Mouse (Mus musculus): ENCODE measurements around the gene Armc2.

Armc2 gene

GRCm38 (mm10) chr10:42014086-42014485 is 4.2 kb downstream of the Armc2 start:
- DNase-seq (ENCODE audit: low spot score), result no peak

DNA sequence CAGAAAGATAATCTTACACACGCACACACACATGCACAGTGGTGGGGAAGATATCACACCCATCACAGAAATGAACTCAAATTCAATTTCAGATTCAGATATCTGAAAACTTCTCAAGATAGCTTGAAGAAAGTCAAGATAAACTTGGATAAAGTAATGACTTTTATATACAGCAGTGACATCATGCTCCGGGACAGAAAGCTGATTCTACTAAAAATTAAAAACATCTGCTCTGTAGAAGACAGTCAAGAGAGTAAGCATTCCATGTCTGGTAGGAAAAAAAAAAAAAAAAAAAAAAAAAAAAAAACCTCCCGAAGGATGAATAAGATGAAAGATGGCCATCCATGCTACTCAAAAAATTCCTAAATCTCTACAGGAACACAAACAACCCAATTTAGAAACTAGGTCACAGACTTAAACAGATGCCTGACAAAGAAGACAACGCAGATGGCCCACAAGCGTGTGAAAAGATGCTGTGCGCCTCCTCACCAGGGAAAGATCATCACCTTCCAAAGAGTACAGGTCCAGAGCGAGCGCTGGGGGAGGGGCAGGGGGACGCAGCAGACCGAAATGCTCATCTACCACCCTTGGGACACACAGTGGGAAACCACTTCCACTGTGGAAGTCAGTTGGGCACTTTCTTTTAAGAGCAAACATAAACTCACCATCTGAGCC is 7.3 kb downstream of the Armc2 start:
- DNase-seq (ENCODE audit: low spot score), result no peak

DNA sequence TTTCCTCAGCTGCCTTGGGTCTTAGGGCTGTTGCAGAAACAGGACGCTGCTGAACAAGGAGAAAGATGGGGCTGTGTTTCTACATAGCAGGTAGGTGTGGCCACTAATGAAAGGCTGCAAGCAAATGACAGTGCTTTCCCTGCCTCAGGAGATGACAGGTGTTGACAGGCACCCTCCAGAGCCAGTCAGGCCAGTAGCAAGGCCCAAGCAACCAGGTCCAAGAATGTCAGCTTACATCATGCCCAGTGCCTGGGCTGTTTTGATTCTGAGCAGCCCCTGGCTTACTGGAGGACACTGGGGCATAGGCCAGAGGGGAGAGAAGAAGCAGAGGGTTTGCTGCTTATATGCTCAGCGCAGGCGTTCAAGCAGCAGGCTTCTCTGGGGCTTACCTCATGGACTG is 13.0 kb downstream of the Armc2 start:
- no peak for DNase-seq (ENCODE audit: low spot score)

DNA sequence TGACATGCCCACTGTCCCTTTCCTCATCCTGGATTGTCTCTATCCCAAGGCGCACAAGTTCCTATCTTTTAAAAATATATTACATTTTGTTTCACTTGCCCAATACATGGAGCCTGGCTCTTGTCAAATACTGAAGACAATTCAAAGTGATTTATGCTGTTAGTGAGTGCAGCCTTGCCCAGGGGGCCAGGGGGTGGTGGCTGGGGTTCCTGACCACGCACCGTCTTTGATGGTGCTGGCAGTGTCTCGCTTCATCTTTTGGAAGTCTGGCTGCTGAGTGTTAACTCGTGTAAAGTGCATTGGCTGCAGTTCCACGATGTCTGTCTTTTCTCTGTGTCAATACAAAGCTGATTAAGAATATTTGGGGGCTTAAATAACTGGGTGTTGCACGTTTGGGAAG is 13.6 kb downstream of the Armc2 start:
- DNase-seq (ENCODE audit: low spot score), result no peak

- DNase-seq (ENCODE audit: low spot score), result no peak
Measured at GRCm38 (mm10) chr10:42004056-42004455, 14.2 kb downstream of the Armc2 start.

GRCm38 (mm10) chr10:42003576-42003975 is 14.7 kb downstream of the Armc2 start:
- DNase-seq (ENCODE audit: low spot score), result no peak

- no peak for DNase-seq (ENCODE audit: low spot score)
Measured at GRCm38 (mm10) chr10:42002436-42002835, 15.8 kb downstream of the Armc2 start.

DNA sequence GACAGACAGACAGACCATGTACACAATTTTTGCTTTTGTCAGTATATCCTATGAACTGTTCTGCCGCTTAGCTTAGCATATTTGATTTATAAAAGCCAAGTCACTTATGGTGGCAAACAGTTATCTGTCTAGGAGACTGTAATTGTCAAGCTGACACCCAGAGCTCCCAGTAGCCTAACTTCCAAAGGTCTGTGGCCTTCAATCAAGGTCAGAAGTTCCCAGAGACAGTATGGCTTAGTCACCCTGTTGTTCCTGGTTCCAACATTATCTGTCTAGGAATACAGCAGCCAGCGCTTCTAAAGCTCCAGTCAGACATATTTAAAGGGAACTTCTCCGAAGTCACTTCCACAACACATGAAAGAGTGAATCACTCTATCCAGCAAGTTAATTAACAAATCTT is 17.0 kb downstream of the Armc2 start:
- no peak for DNase-seq (ENCODE audit: low spot score)

GRCm38 (mm10) chr10:41997691-41998178 is 20.5 kb downstream of the Armc2 start:
- DNase-seq (ENCODE audit: low spot score), result no peak

- no peak for DNase-seq (ENCODE audit: low spot score)
Measured at GRCm38 (mm10) chr10:41996157-41996556, 22.1 kb downstream of the Armc2 start.

DNA sequence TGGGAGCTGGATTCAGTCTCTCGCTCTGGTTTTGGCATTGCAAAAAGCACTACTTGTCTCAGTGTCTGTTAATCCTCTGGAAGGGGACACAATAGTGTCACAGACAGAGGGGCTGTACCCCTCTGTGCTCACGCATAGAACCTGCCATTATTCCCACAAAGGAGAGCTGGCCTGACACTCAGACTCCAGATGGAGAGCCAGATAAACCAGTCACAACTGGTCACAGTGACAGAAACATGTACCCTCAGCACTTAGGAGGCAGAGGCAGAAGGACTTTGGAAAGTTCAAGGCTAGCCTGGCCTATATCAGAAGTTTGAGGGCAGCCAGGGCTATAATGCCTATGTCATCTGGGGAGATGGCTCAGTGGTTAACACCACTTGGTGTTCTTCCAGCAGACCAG is 23.2 kb downstream of the Armc2 start:
- no peak for DNase-seq (ENCODE audit: low spot score)

GRCm38 (mm10) chr10:41994578-41994977 is 23.7 kb downstream of the Armc2 start:
- DNase-seq (ENCODE audit: low spot score), result no peak

GRCm38 (mm10) chr10:41992059-41992440 is 26.2 kb downstream of the Armc2 start:
- DNase-seq (ENCODE audit: low spot score), result no peak

GRCm38 (mm10) chr10:41991364-41992058 is 26.7 kb downstream of the Armc2 start:
- DNase-seq (ENCODE audit: low spot score), result no peak

GRCm38 (mm10) chr10:41990896-41991295 is 27.3 kb downstream of the Armc2 start:
- no peak for DNase-seq (ENCODE audit: low spot score)

DNA sequence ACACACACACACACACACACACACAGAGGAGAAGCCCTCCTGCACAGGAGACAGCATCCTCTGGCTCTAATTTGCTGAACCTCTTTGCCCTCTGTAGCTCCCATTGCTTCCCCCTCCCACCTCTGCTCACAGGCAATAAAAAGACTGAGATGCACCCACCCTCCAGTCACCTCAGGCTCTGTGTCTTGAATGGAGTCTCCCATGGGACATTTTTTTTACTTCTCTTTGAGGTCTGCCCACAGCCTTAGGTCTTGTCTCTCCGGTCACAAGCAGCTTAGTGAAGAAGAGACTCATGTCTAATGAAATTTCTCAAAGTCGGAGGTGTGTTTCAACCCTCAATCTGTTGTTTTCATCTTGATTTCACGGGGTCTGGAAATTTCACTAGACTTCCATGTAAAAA is 29.3 kb downstream of the Armc2 start:
- no peak for DNase-seq (ENCODE audit: low spot score)

GRCm38 (mm10) chr10:41986126-41986525 is 32.1 kb downstream of the Armc2 start:
- no peak for DNase-seq (ENCODE audit: low spot score)

- DNase-seq (ENCODE audit: low spot score), result no peak
Measured at GRCm38 (mm10) chr10:41984221-41984620, 34.0 kb downstream of the Armc2 start.

DNA sequence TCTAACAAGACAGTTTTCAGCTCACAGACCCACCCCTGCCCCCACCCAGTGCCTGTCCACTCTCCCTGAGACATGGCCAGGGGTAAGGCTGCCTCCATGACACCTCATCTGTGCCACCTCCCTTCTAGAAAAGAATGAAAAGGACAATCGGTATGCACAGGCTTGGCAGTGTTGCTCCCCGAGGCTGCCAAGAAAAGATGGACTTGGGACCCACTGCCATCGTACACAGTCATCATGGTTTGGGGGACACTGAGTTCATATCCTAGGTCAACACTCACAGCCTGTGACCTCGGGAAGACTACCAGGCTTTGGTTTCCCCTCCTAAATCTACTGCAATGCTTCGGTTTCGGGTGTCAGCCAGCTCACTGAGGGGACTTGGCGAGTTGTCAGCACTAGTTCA is 35.4 kb downstream of the Armc2 start:
- no peak for DNase-seq (ENCODE audit: low spot score)

DNA sequence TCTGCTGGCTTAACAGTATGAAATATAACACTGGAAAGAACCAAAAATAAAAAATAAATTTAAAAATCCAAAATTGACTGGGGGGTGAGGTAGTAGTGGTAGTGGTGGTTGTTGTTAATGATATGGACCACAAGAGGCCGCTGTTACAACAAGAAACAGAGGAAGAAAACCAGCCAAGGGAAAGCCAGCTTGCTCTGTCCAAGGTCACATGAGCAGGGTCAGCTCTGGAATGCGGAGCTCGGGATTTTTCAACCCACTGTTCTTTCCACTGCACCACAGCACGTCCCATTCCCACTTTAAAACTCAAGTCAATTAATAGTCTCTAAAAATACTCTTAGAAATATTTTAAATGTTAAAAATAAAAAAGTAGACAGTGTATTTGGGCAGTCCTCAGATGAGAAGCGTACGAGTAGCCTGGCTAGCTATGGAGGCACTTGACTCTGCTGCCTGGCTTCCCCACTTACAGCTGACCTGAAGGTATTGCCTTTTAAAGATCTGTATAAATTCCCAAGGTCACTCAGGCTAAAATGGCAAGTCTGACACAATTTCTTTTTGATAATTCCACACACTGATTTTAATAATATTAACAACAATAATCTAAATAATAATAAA is 37.4 kb downstream of the Armc2 start:
- DNase-seq (ENCODE audit: low spot score), result peak; percentile 8

- no peak for DNase-seq (ENCODE audit: low spot score)
Measured at GRCm38 (mm10) chr10:41978403-41979234, 39.6 kb downstream of the Armc2 start.

DNA sequence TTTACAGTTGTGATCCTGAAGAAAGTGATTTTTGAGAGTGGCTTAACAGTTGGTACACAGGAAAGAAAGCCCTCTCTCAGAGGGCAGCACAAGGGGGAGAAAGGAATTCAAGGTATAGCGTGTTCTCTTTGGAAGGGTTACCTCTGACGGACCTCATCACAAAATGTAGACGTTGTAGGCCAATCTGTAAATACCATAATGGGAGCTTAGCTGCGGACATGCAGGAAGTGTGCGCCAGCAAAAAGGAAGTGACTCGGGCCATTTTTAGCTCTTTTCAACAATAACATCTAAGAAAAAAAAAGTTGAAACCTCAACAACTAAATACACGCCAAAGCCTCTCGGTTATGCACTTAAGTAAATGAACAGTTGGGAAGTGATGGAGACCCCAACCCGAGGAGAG is 45.6 kb downstream of the Armc2 start:
- no peak for DNase-seq (ENCODE audit: low spot score)
